Mouse (Mus musculus) CD8-positive naive resting alpha-beta T cell, adult 2 months (primary cell): ENCODE measurements around the gene Prr14.
A peak's percentile ranks its signal among the peaks of the same experiment; 100 is the strongest.
"Not testable (repeated sequence)": the region's sequence is repeated elsewhere in the genome, so short reads cannot be mapped to it uniquely, and the experiment has no call there.

Experiments
- DNase-seq, 2 experiments: peaks; one replicate each; pipeline ENCODE4 v3.0.0; 2022; ENCODE audit warnings: low read depth in 2 of 2, low spot score in 2 of 2

The Prr14 gene

GRCm38 (mm10) chr7:127470743-127471645, 11.6 kb downstream of the Prr14 start:
- DNase-seq = peak; percentile 83 to 85

- peak in 1 of 2 experiments; percentile 23 for DNase-seq
These were observed 12.2 kb downstream of the Prr14 start for GRCm38 (mm10) chr7:127471646-127472010.

DNA sequence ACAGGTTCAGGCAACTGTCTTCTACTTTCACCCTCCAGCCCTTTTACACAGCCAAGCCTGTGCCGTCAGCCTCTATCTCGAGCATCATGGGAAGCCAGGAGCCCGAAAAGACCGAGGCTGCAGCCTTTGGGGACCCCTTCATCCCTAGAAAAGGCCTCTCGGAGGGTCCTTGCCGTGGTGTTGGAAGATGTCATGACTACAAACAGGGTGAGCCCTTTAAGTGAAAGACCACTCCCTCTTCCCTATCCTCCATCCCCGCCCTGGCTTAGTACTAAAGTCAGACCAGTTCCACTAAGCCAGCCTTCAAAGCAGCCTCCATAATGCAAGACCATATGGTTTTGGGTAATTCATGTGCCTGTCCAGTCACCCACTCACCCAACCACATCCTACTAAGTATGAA, 12.6 kb downstream of the Prr14 start:
- DNase-seq = no peak

DNA sequence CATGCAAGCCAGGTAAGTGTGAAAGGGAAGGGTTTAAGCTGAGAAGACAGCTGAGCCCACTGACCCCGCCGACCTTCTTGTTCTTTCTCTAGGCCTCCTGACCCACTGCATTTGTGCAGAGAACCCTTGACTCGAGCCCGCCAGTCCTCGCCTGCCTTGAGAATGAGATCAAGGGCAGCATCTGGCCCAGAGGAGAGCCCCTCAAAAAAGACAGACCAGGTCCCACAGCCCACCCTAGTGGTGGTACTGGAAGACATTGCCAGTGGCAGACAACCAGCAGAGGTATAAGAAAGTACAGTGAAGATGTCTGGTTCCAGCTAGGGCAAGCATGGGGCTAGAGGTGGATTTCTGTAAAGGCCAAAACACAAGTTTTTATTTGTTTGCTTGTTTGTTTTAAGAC, 14.3 kb downstream of the Prr14 start:
- no peak for DNase-seq

- no peak for DNase-seq
These were observed 15.1 kb downstream of the Prr14 start for GRCm38 (mm10) chr7:127474378-127475070.

- DNase-seq = no peak
These were observed 15.9 kb downstream of the Prr14 start for GRCm38 (mm10) chr7:127475186-127475740.

DNA sequence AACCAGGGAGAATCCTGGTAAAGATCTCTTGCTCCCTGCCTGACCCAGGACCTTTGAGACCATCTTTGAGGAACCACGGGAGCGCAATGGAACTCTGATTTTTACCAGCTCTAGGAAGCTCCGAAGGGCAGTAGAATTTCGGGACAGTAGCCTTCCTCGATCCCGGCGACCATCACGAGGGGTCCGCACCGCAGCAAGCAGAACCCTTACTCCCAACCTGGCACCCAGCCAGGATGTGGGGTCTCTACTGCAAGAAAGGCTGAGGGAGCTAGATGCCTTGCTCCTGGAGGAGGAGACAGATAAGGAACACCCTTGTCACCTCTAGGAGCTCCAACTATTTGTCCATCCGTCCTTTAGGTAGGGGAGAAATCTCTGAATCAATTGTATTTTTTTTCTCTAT, 16.9 kb downstream of the Prr14 start:
- DNase-seq = no peak

DNA sequence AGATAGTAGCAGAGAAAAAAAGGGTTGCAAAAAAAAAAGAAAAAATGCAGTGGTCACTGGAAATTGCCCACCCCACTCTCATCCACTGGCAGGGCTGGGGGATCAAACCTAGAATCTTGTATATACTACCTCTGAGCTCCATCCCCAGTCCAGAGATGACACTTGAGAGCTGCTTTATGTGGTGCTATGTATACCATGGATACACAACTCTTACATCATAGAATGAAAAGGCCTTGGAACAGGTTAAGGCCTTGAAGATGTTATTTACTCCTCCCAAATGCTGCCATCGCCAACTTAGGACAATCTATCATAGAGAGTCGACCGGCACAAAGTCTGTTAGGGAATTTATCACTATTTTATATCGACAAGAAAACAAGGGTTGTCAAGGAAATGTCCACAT, 17.4 kb downstream of the Prr14 start:
- no peak for DNase-seq

GRCm38 (mm10) chr7:127477687-127478634, 18.6 kb downstream of the Prr14 start:
- peak; percentile 98 to 99 for DNase-seq

DNA sequence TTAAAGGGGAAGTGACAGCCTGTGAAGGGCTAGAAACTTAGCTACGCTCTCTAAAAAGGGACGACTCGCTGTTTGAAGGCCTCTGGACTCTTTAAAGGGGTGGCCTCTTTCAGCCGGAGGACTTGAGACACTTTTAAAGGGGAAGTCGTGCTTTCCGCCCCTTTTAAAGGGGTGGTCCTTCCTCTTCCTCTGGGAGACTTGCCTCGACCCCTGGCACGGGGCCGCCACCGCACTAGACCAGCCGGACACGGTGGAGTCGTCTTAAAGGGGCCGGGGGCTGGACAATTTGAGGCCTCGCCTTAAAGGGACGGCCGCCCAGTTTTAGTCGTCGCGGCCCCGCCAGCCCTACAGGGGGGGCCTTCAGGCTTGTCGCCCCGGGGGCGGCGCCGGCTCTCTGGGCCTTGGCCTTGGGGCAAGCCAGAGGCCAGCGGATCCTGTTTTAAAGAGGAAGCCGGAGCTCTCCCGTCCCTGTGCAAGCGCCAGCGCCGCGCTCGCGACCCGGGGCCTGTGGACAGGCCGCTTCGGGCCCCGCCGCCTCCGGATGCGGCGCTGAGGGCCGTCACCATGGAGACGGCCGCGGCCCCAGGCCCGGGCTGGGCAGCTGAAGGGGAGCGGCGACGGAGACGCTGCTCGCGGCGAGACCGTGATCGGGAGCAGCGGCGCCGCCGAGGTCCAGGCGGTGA, 19.4 kb downstream of the Prr14 start, which contains the start of gene Fbrs:
TSS of gene Fbrs (plus strand) at position 565 of the 683 bp plus-strand sequence.
- no peak for DNase-seq

GRCm38 (mm10) chr7:127479318-127480225, 20.2 kb downstream of the Prr14 start:
- DNase-seq = peak in 1 of 2 experiments; percentile 4

DNA sequence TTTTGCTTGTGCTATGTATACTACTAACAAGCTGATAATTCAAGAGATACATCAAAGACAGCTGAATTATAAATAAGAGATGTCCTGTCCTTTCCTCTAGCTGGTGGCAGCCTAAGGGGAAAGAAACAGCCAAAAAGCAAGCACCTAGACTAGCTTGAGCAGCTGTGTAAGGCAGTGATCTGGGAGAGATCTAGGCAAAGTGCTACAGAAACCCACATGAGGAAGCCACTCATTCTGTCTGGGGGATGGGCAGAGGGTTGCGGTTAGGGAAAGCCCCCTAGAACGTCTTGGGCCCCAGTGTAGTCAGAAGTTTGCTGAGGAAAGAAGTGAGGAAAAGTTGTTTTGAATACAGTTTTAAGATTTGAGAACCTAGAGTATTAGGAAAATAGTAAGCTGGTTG, 20.9 kb downstream of the Prr14 start:
- peak; percentile 66 to 74 for DNase-seq

DNA sequence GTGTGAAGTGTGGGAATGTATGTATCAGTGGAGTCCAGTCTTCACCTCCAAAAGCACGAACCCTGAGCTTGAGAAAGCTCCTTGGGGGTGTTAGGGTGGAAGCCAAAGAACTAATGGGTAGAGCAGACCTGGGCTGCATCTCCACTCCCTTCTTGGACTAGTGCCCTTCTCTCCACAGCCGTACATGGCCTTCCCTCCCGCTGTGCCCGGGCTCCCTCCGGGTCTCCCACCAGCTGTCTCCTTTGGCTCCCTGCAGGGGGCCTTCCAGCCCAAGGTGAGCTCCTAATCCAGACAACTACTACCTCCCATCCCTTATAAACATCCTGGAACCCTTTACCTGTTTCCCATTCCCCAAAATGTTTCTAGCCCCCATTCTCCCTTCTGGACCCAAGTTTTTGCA, 26.0 kb downstream of the Prr14 start:
- no peak for DNase-seq

GRCm38 (mm10) chr7:127488364-127488763, 29.0 kb downstream of the Prr14 start:
- DNase-seq = not testable (repeated sequence)

DNA sequence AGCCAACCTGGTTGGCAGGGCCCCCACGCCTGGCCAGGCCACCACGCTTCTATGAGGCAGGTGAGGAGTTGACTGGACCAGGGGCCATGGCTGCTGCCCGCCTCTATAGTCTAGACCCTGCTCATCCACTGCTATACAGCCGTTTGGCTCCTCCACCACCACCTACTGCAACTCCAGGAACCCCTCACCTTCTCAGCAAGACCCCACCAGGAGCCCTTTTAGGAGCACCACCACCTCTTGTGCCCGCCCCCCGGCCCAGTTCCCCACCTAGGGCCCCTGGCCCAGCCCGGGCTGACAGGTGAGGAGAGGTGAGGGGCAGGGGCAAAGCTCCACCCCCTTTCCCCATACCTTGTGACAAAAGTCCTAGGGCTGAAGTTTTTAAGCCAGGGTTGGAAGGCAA, 30.6 kb downstream of the Prr14 start:
- no peak for DNase-seq

DNA sequence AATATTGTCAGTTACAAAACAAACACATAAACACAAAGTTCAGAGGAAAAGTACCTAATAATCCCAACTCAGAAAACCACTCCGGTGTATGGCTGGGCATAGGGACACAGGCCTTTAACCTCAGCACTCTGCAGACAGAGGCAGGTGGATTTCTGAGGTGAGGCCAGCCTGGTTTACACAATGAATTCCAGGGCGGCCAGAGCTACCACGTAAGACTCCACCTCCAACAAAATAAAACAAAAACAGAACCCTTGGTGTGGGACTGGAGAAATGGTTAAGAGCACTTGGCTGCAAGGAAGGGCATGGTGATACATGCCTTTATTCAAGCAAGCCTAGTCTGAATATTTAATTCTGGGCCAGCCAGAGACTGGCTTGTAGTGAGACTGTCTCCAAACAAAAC, 32.4 kb downstream of the Prr14 start:
- no peak for DNase-seq

DNA sequence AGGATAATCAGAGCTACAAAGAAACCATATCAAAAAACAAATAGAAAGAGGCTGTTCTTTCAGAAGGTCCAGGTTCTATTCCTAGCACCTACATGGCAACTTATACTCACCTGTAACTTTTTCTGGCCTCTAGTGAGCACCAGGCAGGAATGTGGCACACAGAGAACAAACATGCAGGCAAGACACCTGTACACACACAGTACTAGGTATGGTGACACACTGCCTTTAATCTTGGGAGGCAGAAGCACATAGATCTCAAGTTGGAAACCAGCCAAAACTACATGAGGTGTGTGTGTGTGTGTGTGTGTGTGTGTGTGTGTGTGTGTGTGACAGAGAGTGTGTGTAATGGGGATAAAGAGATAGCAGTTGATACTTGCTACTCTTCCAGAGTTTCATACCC, 35.2 kb downstream of the Prr14 start:
- DNase-seq = no peak

DNA sequence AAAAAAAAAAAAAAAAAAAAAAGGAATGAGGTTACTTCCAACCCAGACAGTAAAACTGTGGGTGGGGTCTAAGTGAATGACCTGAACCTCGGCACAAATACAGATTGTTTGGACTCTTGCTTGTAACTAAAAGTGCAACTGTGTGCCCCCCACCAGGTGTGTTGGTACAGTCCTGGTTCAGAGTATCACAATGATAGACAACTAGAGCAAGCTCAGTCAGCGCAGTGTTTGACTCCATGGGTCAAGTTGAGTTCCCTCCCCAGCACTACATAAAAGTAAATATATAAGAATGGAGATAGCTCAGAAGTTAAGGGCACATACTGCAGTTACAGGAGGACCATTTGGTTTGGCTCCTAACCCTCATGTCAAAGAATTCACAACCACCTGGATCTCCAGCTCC, 38.0 kb downstream of the Prr14 start:
- DNase-seq = no peak

DNA sequence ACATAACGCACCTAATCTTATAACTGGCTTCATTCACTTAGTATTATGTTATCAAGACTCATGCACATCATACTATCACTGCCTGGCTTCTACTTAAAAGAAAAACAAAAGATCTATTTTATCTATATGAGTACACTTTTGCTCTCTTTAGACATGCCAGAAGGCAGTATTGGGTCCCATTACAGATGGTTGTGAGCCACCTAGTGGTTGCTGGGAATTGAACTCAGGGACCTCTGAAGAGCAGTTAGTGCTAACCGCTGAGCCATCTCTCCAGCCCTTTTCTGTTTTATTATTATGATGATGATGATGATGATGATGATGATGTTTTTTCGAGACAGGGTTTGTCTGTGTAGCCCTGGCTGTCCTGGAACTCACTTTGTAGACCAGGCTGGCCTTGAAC, 39.0 kb downstream of the Prr14 start:
- peak in 1 of 2 experiments; percentile 50 for DNase-seq
